14 mouse cellular contexts compared by ENCODE assay signal in the genomic region with DNA sequence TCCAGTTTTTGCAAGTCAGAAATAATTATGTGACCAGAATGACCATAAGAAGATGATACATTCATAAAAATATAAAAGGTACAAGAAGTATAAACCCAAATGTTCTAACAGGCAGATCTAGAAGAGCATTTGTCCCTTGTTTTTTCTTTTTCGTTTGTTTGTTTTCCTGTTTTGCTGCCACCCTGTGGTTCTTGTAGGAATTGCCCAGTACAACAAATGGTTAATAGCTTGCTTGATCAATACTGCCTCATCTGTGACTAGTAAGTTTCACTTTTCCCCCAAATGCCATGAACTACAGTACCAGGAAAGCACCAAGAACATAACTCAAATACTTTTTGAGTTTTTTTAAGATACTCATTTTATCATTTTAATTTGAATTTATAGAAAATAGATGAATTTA. TPM values are rescaled to one million over a fixed set of nuclear protein-coding genes. Genes with fewer than 3 reads are reported as not detected.
DNase-seq lines count a peak whose midpoint lies in the region; ATAC-seq and TF ChIP-seq lines count a peak whose summit lies in the region.
"Had no signal": no experiment of that assay in that cellular context is flagged by ENCODE, and none has a peak within 500 bp of the region (broad histone marks: within the 10 kb centered on the region; RNA-seq: fewer than 3 reads in every experiment).

No protein-coding gene starts in this region.

- peak; percentile 17 for DNase-seq in kidney, adult 9 months
- DNase-seq in kidney, adult 18-20 months = no peak
- DNase-seq in midbrain, postnatal 0 days (ENCODE audit: low spot score) = peak; percentile 28
- no peak for DNase-seq in midbrain, embryonic 10.5 days (ENCODE audit: low spot score)
- peak; percentile 11 for DNase-seq in MN1 (ENCODE audit: low spot score)
- DNase-seq in naive thymus-derived CD4-positive, alpha-beta T cell, adult 2 months (ENCODE audit: low read depth) = peak; percentile 12
- no peak for DNase-seq in adrenal gland, postnatal 4 days (ENCODE audit: low spot score in 2 of 2)
- DNase-seq in urinary bladder, adult 18-20 months (ENCODE audit: low spot score in 2 of 2) = no peak
- DNase-seq: gastrocnemius, postnatal 25 days had no signal

- H3K4me1 ChIP-seq in midbrain, postnatal 0 days (ENCODE audit: insufficient read depth, low read length) = no peaks in the 10 kb centered on the region
- no peaks in the 10 kb centered on the region for H3K4me1 ChIP-seq in midbrain, embryonic 10.5 days
- H3K4me1 ChIP-seq: embryonic facial prominence, embryonic 13.5 days; hindbrain, embryonic 15.5 days; midbrain, embryonic 13.5 days had no signal

- H3K9me3 ChIP-seq in midbrain, postnatal 0 days (ENCODE audit: low read length) = no peaks in the 10 kb centered on the region
- H3K9me3 ChIP-seq in midbrain, embryonic 10.5 days (replicated peaks) = no peaks in the 10 kb centered on the region
- H3K9me3 ChIP-seq: embryonic facial prominence, embryonic 13.5 days; hindbrain, embryonic 15.5 days; limb, embryonic 13.5 days; midbrain, embryonic 13.5 days had no signal

- WGBS in midbrain, postnatal 0 days = 11% methylated on average over 1 of the region's 1 CpGs
- WGBS in midbrain, embryonic 10.5 days = 23% methylated on average over 1 of the region's 1 CpGs

- no peak overlapping the region for H3K4me2 ChIP-seq in midbrain, postnatal 0 days (ENCODE audit: low read depth, low read length, poor library complexity, severe bottlenecking)
- H3K4me2 ChIP-seq: embryonic facial prominence, embryonic 13.5 days; hindbrain, embryonic 15.5 days; limb, embryonic 13.5 days; midbrain, embryonic 13.5 days had no signal

- no peak overlapping the region for H3K27ac ChIP-seq in midbrain, postnatal 0 days (ENCODE audit: low read depth, low read length)
- H3K27ac ChIP-seq in midbrain, embryonic 10.5 days (replicated peaks) = no peak overlapping the region
- H3K27ac ChIP-seq: embryonic facial prominence, embryonic 13.5 days; hindbrain, embryonic 15.5 days; limb, embryonic 13.5 days; midbrain, embryonic 13.5 days had no signal

- H3K36me3 ChIP-seq in midbrain, postnatal 0 days (ENCODE audit: insufficient read depth, low read length) = no peaks in the 10 kb centered on the region
- H3K36me3 ChIP-seq in midbrain, embryonic 10.5 days = no peaks in the 10 kb centered on the region
- H3K36me3 ChIP-seq: embryonic facial prominence, embryonic 13.5 days; hindbrain, embryonic 15.5 days; limb, embryonic 13.5 days; midbrain, embryonic 13.5 days had no signal

- no peak for ATAC-seq in midbrain, postnatal 0 days (ENCODE audit: low FRiP score)
- ATAC-seq: midbrain, embryonic 13.5 days had no signal

- H3K27me3 ChIP-seq in midbrain, postnatal 0 days (ENCODE audit: insufficient read depth, low read length) = no peaks in the 10 kb centered on the region
- H3K27me3 ChIP-seq in midbrain, embryonic 10.5 days (ENCODE audit: low read depth, poor library complexity, severe bottlenecking) = no peaks in the 10 kb centered on the region
- H3K27me3 ChIP-seq: embryonic facial prominence, embryonic 13.5 days; hindbrain, embryonic 15.5 days; limb, embryonic 13.5 days; midbrain, embryonic 13.5 days had no signal

- H3K4me3 ChIP-seq in midbrain, postnatal 0 days (ENCODE audit: low read depth, low read length) = no peak overlapping the region
- no peak overlapping the region for H3K4me3 ChIP-seq in midbrain, embryonic 10.5 days
- H3K4me3 ChIP-seq: embryonic facial prominence, embryonic 13.5 days; hindbrain, embryonic 15.5 days; limb, embryonic 13.5 days; midbrain, embryonic 13.5 days had no signal

- H3K9ac ChIP-seq in midbrain, postnatal 0 days (replicated peaks; ENCODE audit: low read length, poor library complexity, severe bottlenecking) = no peak overlapping the region
- H3K9ac ChIP-seq: embryonic facial prominence, embryonic 13.5 days; hindbrain, embryonic 15.5 days; limb, embryonic 13.5 days; midbrain, embryonic 13.5 days had no signal

- TF ChIP-seq CTCF in midbrain, postnatal 0 days (IDR thresholded peaks at IDR 0.05) = peak; percentile 82

RNA-seq across cellular contexts. Expression of gene Hapln1, which starts 11.9 kb away (rescaled TPM):
- 1.2 and 2.3 TPM in 2 replicates for total RNA-seq in midbrain, postnatal 0 days (2014; rRNA removed)
- 1.1 and 1.6 TPM in 2 replicates for polyA plus RNA-seq in midbrain, postnatal 0 days (2015; fragmentation: Nextera tagmentation; extraction: Ambion mirVana)
- 17.5 and 22.0 TPM in 2 replicates for polyA plus RNA-seq in midbrain, embryonic 10.5 days (2016; fragmentation: Nextera tagmentation; extraction: Ambion mirVana)
- total RNA-seq in adrenal gland, postnatal 4 days (2021) = 1 to 10 TPM; 3.9 to 6.6 TPM
- polyA plus RNA-seq: small intestine, adult 2 months had no signal

Comparison
In these comparisons a context has a peak if more than half of its experiments do, and no peak if none do; other contexts are left out.
1. DNase-seq: peak in kidney, adult 9 months (single experiment), midbrain, postnatal 0 days (single experiment), MN1 (single experiment) and naive thymus-derived CD4-positive, alpha-beta T cell, adult 2 months (single experiment); none in kidney, adult 18-20 months (single experiment), midbrain, embryonic 10.5 days (single experiment), adrenal gland, postnatal 4 days (0 of 2) and urinary bladder, adult 18-20 months (0 of 2).